Mouse (Mus musculus): ENCODE measurements around the gene Slc25a45.

The Slc25a45 gene

DNA sequence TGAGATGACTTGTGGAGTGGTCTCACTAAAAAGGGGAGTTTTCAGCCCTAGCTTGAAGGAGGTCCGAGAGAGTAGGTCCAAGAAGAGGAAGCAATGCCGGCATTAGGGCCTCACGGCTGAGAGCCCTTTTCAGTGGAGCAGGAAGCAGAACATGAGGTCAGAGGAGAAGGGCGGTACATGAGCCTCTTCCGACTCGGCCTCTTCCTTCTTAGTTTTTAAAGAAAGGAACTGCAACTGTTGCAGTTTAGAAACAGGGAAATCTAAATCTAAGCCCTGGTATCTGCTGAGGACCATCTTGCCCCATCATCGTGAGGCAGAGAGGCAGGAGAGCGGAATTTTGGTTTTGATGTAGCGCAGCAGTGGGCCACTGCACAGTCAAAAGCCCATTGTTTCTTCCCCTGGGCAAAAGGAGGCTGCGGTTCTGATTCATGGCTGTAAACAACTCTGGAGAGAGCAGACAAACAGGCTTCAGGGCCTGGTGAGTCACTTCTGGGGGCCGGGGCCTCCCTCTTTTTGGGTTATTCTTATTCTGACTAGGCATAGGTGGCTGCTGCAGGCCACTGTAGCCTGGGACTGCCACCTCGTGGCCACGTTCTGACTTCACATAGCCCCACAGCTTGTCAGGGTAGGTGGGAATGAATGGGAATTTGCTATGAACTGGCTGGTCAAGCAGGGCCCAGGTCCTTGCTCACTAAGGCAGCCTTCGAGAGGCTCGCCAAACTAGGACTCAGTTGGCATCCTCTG is at the start of gene Slc25a45:
Gene Slc25a45 (plus strand): TSS at position 191 of the 744 bp plus-strand sequence.
- in situ Hi-C loops (cut with MboI, MseI): loop anchor here (5.0 kb wide), 1 partner anchor 85 kb away; no protein-coding TSS in a partner anchor

DNA sequence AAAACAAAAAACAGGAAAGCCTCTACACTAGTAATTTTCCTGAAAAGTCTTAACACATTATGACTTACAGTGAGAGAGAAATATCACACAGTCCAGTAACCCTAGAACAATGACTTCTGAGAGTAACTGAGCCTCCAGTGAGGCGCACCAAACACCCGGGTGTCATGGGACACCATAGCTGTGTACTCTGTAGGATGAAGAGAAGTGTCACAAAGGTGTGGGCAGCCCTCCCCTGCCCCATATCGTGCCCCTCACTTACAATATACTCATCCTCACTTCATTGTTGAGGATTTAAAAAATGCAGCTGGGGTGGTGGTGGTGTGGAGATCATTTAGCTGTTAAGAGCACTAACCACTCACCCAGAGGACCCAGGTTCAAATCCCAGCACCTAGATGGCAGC is 49.5 kb upstream of the Slc25a45 start:
- in situ Hi-C loops (cut with MboI, MseI): no loop called here

- in situ Hi-C loops (cut with MboI, MseI): no loop called here
These were observed 48.7 kb upstream of the Slc25a45 start for GRCm38 (mm10) chr19:5828905-5829304.

GRCm38 (mm10) chr19:5829958-5830615 is 47.5 kb upstream of the Slc25a45 start:
- in situ Hi-C loops (cut with MboI, MseI): no loop called here

DNA sequence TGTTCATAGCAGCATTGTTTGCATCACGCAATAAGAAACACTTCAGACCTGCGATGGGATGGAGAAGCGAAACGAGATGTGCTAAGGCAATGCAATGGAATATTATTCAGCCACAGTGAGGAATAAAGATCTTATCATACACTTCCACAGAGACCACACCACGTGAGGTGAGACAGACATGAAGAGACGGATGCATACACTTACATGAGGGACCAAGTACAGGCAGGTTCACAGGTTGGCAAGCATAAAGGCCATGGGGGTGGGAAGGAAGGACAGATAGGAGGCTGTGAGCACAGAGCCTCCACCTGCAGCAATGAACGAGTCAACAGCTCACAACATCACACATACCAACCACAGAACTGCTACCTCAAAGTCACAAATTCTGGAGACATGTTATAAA is 46.8 kb upstream of the Slc25a45 start:
- in situ Hi-C loops (cut with MboI, MseI): no loop called here

GRCm38 (mm10) chr19:5831224-5831957 is 46.2 kb upstream of the Slc25a45 start:
- in situ Hi-C loops (cut with MboI, MseI): no loop called here

GRCm38 (mm10) chr19:5831958-5832320 is 45.7 kb upstream of the Slc25a45 start:
- in situ Hi-C loops (cut with MboI, MseI): no loop called here

- in situ Hi-C loops (cut with MboI, MseI): no loop called here
These were observed 45.3 kb upstream of the Slc25a45 start for GRCm38 (mm10) chr19:5832326-5832725.

DNA sequence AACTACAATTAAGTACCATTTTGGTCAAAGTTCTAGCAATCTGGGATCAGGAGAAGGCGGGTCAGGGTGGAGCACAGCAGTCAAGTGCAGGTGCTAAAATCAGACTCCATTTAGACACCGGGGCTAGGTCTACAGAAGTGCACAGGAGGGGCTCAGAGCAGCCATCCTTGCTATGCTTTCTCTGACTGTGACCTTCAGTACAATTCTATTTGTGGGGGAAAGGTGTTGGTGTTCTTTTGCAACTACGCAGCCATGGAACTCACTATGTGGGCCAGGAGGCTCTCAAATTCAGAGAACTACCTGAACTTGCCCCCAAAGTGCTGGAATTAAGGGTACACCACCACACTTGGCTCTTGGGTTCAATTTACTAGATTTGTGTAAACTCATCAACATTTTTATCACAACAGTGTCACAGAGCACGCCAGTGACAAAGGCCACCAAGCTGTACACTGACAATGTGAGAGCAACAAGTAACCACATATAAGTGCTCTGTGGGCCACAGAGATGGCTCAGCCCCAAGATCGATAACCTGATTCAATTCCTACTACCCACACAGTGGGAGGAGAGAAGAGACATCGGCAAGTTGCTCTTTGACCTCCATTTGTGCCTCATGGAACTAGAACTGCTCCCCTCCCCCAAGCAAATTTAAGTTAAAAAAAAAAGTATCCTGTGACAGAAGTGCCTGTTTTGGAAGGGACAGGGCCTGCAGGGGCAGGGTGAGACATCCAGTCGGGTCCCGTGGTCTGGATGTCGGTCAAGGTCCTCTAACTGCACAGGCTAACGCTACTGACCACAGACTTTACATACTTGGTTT is 44.1 kb upstream of the Slc25a45 start:
- in situ Hi-C loops (cut with MboI, MseI): no loop called here

DNA sequence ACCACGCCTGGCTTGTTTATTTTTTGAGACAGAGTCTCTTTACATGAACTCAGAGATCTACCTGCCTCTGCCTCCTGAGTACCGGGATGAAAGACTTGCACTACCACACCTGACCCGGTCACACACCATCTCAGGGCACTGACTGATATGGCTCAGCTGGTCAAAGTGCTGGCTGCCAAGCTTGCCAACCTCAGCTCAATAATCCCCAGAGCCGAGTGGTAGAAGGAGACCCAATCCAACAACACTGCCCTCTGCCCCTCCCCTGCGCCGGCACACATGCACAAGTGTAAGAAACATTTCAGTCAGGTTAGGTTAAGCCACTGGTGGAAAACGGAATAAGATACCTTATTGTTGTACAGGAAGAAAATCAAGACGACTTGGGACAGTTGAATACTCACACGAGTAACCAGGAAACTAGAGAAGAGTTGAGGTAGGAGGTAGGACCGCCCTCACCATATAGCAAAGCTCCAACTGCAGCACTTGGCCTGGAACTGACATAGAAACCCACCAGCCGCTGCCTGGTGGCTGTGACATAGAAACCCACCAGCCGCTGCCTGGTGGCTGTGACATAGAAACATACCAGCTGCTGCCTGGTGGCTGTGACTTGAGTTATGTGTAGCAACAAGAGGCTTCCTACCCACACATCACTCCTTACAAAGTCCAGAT is 43.2 kb upstream of the Slc25a45 start:
- in situ Hi-C loops (cut with MboI, MseI): no loop called here

DNA sequence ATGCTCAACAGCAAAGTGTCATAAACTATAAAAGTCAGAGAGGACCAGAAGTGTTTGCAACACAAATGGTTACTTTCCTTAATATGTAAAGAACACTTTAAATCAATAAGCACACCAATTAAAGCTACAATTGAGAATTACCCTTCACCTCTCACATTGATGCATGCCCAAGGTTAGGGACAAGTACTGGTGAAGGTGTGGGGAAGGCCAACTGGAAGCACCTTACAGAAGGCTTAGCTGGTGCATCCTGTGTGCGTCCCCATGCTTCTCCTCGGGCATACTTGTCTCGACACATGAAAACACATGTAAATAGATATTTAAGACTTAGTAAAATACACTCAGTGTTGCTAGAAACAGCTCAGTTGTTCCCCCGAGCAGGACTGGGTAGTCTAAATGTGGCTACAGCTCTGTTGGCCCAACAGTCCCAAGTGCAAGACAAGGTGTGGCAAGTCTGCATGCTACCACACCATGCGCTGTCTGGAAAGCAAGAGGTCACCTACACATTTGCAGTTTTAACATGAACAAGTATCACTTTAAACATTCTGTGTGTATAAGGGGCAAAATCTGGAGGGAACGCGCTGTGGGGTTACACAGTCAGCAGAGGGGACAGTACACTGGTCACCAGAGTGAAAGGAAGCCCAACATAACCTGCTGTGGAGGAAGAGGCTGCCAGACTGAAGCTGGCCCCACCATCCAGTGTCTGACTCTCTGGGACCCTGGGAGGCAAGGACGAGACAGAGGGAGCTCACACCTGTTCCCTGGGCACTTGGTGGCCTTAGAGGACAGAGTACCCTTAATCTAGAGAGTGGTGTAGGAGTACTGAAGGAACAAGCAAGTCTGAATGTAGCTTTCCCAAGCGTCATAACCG is 42.3 kb upstream of the Slc25a45 start:
- in situ Hi-C loops (cut with MboI, MseI): no loop called here

GRCm38 (mm10) chr19:5835922-5836430 is 41.6 kb upstream of the Slc25a45 start:
- in situ Hi-C loops (cut with MboI, MseI): no loop called here

DNA sequence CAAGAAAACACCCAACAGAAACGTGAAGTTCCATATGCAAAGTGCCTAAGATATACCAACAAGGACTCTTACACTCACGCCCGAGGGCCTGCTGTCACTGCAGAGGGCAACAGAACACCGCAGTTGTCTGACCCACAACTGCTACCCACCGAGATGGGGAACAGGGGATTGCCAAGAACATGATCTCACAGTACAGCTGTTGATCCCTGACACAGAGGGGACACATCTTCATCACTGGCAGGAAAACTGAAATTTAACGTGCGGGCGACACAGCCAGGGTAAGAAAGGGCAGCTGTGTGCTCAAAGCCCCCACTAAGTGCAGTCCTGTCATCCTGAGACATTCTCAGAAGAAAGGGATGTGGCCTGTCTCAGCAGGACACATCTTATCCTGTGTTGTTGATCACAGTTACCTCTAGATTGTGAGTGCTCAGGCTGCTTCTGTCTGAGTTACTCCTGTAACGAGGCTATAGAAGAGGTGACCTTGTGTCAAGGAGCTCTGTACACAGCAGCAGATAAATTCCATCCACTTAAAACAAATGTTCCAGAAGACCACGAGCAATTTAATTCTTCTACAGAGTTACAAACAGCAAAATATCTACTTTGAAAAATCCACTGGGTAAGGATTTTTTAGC is 40.6 kb upstream of the Slc25a45 start:
- in situ Hi-C loops (cut with MboI, MseI): no loop called here

GRCm38 (mm10) chr19:5837606-5838005 is 40.0 kb upstream of the Slc25a45 start:
- in situ Hi-C loops (cut with MboI, MseI): no loop called here

DNA sequence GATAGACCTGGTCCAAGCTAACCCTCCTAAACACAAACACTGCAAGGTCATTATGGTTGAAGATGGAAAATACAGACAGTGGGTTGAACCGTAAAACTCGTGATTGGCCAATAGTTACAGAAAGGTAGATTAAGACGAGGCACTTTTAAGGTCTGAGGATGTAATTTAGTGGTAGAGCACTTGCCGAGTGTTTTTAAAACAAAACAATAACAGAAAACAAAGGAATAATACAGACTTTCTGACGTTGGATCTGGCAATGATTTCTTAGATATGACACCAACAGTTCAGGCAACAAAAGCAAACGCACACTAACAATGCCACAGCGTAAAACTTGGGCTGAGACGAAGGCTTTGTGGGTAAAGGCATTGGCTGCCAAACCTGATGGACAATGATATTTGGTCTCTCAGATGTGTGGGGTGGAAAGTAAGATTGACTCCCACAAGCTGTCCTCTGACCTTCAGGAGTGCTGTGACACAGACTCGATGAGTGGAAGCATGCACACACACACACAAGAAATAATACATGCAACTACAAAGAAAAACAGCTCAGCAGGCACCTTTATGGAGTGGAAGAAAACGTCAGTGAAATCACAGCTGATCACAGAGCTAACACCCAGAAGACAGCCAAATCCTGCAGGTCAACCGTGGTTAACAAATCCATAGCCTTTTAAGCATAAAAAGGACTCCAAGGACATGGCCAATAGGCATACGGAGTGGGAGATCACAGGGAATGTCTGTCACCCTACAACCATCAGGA is 39.3 kb upstream of the Slc25a45 start:
- in situ Hi-C loops (cut with MboI, MseI): no loop called here

DNA sequence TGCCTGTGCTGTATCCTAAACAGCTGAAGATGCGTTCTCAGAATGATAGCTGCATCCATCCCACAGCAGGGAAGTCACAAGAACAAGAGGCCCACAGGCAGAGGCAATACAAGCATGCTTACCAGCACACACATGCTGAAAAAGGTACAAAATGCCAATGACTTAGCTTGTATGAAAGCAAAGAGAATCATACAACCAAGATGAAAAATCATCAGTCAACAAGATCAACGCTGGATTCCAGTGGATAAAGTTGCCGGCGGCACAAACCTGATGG is 38.8 kb upstream of the Slc25a45 start:
- in situ Hi-C loops (cut with MboI, MseI): no loop called here

- in situ Hi-C loops (cut with MboI, MseI): no loop called here
These were observed 38.1 kb upstream of the Slc25a45 start for GRCm38 (mm10) chr19:5839317-5840085.

All from T-helper 1 cell (primary cell).